Mouse (Mus musculus) heart, adult 8-10 months (tissue): Measurements from ENCODE around the gene Jade1. TPM values are rescaled to one million over a fixed set of nuclear protein-coding genes. Genes with fewer than 3 reads are reported as not detected.

Experiments used
- DNase-seq: peaks from one replicate; pipeline ENCODE4 v3.0.0; 2022; ENCODE audit warnings: low spot score
- total RNA-seq, 4 experiments: library from RNA; stranded (reverse); gene quantifications; 2 replicates each; pipeline ENCODE4 v1.2.4; 2022

Jade1 gene
- 10 to 100 TPM; 26.5 to 40.1 (median 28.9) TPM for total RNA-seq

DNA sequence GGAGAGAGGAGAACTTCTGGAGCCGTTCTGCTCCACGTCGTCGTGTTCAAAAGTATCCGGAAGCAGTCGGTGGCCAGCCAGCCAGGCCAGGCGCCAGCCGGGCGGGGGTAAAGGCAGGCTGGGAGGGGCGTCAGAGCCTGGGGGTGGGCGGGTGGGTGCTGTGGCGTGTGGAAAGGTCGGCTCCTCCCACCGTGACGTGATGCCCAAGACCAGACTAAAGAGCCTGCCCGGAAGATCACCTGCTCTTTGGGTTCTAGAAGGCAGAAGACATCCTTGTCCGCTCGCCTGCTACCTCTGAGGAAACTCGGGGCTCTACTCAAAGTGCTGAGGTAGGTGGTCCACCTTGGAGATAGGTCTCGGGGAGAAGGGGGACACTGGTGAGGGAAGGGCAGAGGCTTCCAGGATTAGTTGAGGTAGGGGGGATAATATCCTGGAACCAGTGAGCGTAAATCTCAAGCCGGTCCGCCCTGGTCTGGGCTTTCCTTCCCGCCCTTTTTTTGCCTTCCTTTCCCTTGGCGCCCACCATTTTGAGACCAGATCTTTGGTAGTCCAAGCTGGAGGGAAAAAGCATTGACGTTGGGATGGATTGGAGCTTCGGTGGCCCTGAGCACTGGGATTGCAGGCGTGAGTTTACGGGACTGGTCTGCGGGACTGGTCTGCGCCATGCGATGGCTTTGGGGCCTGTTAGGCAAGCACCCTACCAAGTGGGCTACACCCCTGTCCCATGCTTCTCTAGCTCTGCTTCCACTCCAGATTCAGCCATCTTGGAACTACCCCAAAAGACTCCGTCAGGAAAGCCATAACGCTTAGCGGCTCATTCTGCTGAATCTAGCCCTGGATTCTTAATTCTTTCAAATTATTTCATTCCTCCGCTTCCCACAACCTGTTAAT, at the start of gene Jade1:
Gene Jade1, plus strand, starts transcription at position 241 of the 891 bp plus-strand sequence.
- DNase-seq: no peak

DNA sequence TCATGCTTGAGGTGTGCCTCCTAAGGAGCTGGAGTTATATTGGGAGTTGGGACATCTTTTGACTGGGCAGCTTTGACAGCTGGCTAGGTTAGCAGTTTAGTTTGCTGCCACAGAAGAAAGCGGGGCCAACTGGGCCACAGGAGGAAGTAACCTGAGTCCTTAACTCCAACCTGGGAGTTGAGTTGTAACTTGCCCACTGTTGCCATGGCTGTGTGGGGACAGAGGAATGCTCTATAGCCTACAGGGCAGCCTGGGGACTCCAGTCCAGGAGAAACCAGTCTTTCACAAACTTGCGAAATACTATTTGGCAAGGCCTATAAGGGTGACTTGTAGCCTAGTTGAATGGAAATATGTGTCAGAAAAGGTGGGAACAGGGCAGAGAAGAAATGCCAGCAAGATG, 46.1 kb upstream of the Jade1 start:
- no peak for DNase-seq

DNA sequence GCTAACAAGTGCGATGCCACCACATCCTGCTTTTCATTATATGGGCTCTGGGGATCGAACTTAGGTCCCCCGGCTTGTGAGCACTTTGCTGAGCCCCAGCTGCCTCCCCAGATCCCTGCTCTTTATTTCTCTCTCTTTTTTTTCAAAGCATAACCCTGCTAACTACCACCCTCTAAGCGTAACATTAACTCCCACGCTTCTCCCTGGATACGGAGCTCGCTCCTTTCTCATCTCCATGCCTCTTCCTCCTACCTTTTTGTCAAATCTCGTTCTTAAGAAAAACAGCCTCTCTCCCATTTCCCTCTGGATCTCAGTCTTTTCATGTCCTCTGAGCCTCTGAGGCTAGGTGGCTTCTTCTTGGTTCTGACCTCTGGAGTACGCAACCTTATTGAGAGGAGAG, 45.3 kb upstream of the Jade1 start:
- no peak for DNase-seq

DNA sequence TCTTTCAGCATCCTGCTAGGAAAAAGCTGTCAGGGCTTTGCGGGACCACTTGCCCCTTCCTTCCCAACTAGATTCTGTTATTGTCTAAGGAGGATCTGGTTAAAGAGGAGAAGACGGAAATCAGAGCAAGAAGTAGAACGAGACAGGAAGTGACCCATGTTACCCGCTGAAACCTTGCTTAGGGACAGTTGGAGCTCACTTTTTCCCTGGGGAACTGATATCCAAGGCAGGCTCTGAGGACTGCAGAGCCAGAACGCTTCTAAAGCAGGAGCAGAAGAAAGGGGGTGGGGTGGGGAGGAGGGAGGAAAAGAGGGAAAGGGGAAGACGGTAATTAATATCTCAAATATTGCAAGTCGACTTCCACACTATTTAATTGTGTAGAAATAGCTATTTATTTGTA, 44.8 kb upstream of the Jade1 start:
- no peak for DNase-seq

GRCm38 (mm10) chr3:41514003-41514402, 41.5 kb upstream of the Jade1 start:
- DNase-seq: no peak

GRCm38 (mm10) chr3:41514683-41515305, 40.7 kb upstream of the Jade1 start:
- DNase-seq: no peak

- DNase-seq: no peak
Observed at GRCm38 (mm10) chr3:41516961-41517518, 38.5 kb upstream of the Jade1 start.

DNA sequence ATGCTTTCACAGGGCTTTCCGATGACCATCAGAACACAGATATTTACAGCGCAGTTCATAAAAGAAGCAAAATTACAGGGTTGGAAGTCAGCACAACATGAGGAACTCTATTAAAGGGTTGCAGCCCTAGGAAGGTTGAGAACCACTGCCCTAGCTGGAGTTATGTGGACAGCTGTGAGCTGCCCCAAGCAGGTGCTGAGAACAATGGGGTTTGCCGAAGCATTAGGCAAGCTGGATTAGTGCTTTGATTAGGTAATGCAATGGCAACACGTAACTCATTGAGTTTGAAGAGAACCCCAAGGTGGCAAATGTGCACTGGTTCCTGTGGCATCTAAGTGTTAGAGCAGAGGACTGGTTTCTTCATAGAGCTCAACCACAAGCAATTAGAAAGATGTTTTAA, 34.6 kb upstream of the Jade1 start:
- no peak for DNase-seq

GRCm38 (mm10) chr3:41521733-41522132, 33.8 kb upstream of the Jade1 start:
- no peak for DNase-seq

- DNase-seq: peak; percentile 37
Observed at GRCm38 (mm10) chr3:41522226-41523005, 33.1 kb upstream of the Jade1 start.

GRCm38 (mm10) chr3:41523006-41523375, 32.5 kb upstream of the Jade1 start:
- no peak for DNase-seq

DNA sequence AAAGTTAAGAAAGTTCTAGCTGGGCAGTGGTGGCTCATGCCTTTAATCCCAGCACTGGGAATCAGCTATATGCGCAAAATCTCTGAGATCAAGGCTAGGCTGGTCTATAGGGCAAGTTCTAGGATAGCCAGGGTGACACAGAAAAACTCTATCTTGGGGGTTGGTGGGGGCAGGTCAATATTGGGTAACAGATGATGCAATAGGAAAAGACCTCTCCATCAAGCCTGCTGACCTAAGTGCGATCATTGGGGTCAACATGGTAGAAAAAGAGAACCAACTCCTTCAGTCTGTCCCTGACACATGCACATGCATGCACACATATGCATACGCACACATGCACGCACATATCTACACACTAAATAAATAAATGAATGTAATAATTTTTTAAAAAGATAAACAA, 32.1 kb upstream of the Jade1 start:
- no peak for DNase-seq

DNA sequence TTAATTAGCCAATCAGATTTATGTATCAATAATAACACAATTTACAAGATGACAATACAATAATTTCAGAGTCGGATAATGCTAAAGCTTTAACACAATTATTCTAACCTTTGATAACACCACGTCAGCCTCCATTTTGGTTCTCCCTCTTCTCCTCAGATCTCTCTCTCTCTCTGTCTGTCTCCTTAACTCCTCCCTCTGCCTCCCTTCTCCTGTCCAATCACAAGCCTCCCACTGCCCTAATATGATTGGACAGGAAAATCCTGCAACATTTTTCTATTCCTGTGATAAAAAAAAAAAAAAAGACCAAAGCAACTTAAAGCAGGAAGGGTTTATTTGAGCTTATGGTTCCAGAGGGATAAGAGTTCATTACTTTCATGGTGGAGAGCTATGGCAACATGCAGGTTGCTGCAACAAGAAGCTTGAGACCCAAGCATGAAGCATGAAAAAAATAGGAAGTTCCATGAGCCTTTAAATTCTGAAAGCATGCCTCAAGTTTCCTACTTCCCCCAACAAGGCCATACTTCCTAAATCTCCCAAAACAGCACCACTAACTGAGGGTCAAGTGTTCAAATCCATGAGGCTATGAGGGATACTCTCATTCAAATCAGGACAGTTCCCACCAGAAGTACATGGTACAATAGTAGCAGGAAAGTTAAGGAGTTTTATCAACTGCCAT, 27.1 kb upstream of the Jade1 start:
- no peak for DNase-seq

GRCm38 (mm10) chr3:41530156-41530555, 25.4 kb upstream of the Jade1 start:
- no peak for DNase-seq

- DNase-seq: no peak
Observed at GRCm38 (mm10) chr3:41531541-41531940, 24.0 kb upstream of the Jade1 start.

GRCm38 (mm10) chr3:41532109-41532508, 23.4 kb upstream of the Jade1 start:
- no peak for DNase-seq

GRCm38 (mm10) chr3:41533660-41534059, 21.9 kb upstream of the Jade1 start:
- no peak for DNase-seq

DNA sequence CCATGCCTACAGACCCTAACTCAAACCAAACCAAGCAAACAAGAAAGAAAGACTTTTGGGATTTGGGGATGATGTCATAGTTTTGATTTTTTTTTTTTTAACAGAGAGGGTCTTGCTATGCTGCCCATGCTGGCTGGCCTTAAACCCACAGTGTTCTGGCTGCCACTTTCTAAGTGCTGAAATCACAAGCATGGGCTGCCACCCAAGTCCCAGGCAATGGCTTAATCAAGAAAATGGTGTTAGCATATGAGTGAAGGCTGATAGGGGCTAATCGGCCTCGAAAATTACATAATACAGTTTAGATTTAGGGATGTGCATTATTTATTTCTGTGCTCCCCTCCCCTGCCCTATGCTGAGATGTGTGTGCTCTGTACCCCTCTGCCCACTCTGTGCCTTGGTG, 17.6 kb upstream of the Jade1 start:
- no peak for DNase-seq

DNA sequence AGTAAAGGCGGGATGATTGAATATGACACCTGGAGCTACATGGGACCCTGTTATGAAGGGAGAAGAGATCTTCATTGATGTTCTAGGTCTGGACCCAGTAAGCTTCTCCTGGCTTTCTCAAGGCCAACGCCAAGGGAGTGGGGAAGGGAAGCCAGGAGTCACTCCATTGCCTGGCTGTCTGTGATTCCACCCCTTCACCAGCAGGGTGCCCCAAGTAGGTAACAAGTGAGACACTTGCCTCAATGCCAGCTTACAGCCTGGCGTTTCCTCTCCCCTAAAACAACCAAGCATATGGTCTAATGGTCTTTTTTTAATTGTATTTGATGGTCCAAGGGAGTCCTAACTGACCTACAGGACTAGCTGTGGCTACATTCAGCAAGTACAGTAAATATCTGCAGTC, 14.2 kb upstream of the Jade1 start:
- DNase-seq: no peak

- no peak for DNase-seq
Observed at GRCm38 (mm10) chr3:41544451-41544850, 11.1 kb upstream of the Jade1 start.

DNA sequence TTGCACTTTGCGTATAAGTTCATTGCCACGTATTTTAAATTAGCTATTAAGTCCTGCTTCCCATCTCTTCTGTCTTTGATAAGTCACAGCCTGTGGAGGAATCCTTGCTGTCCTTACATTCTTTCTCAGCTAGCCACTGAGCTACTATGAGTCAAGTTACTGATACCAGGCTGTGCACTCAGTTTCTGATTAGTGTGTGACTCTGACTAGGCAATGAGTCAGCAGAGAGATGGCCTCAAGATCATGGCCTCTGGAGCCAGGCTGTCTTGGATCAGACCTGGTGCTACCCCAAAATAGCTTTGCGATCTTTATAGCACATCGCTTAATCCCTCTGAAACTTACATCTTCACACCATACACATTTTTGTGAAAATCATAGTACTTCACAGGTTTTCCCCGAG, 8.2 kb upstream of the Jade1 start:
- DNase-seq: no peak

- no peak for DNase-seq
Observed at GRCm38 (mm10) chr3:41548238-41548637, 7.3 kb upstream of the Jade1 start.
